Mouse (Mus musculus) bone marrow macrophage, adult 2 months (primary cell): ENCODE results near the gene Atp1a4. TPM values are rescaled to one million over a fixed set of nuclear protein-coding genes. Genes with fewer than 3 reads are reported as not detected.

Experiments used
- H3K27ac ChIP-seq: 2 replicates; pipeline ENCODE4 v1.5.1; 2012; ENCODE audit warnings: low read depth, low read length; ENCODE audit not compliant: insufficient read depth
- H3K4me1 ChIP-seq: 2 replicates; pipeline ENCODE4 v1.6.1; 2012; ENCODE audit warnings: low read length; ENCODE audit not compliant: control insufficient read depth, insufficient read depth
- H3K4me3 ChIP-seq: 2 replicates; pipeline ENCODE4 v1.5.1; 2012; ENCODE audit warnings: mild to moderate bottlenecking, low read length, moderate library complexity; ENCODE audit not compliant: insufficient read depth
- CTCF ChIP-seq: IDR thresholded peaks from 2 replicates; pipeline ENCODE4 v1.5.1; 2012; ENCODE audit warnings: low read depth, mild to moderate bottlenecking, low read length, moderate library complexity
- POLR2A ChIP-seq: IDR thresholded peaks from 2 replicates; pipeline ENCODE4 v1.6.1; 2012; ENCODE audit warnings: mild to moderate bottlenecking, low read depth, low read length, borderline replicate concordance
- polyA plus RNA-seq: library from polyadenylated mRNA; stranded (reverse); fragments of >200 nt; gene quantifications from 2 replicates; pipeline ENCODE4 v1.2.4, GENCODE M21; 2012; ENCODE audit not compliant: missing spikeins, insufficient read depth, insufficient read length

Gene Atp1a4
- polyA plus RNA-seq, 1 experiment: not detected

GRCm38 (mm10) chr1:172204814-172205740 lies 53.1 kb downstream of the Atp1a4 start:
- TF ChIP-seq POLR2A: no peak
- no peak for TF ChIP-seq CTCF
- peaks cover 33% of the 10 kb centered on the region for H3K4me1 ChIP-seq
- peak overlapping the region; percentile 71 for H3K4me3 ChIP-seq
- H3K27ac ChIP-seq: no peak overlapping the region

GRCm38 (mm10) chr1:172204033-172204813 lies 54.0 kb downstream of the Atp1a4 start:
- H3K4me3 ChIP-seq: no peak overlapping the region
- peaks cover 33% of the 10 kb centered on the region for H3K4me1 ChIP-seq
- H3K27ac ChIP-seq: no peak overlapping the region
- TF ChIP-seq CTCF: no peak

GRCm38 (mm10) chr1:172203566-172203965 lies 54.6 kb downstream of the Atp1a4 start:
- peak overlapping the region; percentile 3; the same call in 1 of the 2 replicates for H3K27ac ChIP-seq
- H3K4me1 ChIP-seq: peaks cover 33% of the 10 kb centered on the region
- no peak overlapping the region for H3K4me3 ChIP-seq
- TF ChIP-seq CTCF (no peak), POLR2A (no peak)

GRCm38 (mm10) chr1:172202894-172203522 lies 55.2 kb downstream of the Atp1a4 start:
- no peak overlapping the region for H3K4me3 ChIP-seq
- peaks cover 33% of the 10 kb centered on the region for H3K4me1 ChIP-seq
- TF ChIP-seq POLR2A (no peak), CTCF (no peak)
- peak overlapping the region; percentile 3; the same call in 1 of the 2 replicates for H3K27ac ChIP-seq

- TF ChIP-seq POLR2A (no peak), CTCF (no peak)
- Histone ChIP-seq H3K4me3 (no peak overlapping the region), H3K4me1 (peaks cover 31% of the 10 kb centered on the region), H3K27ac (no peak overlapping the region)
Observed at GRCm38 (mm10) chr1:172201967-172202880, 56.0 kb downstream of the Atp1a4 start.

- Histone ChIP-seq H3K4me1 (peaks cover 28% of the 10 kb centered on the region), H3K4me3 (no peak overlapping the region), H3K27ac (no peak overlapping the region)
- TF ChIP-seq CTCF: no peak
- no peak for TF ChIP-seq POLR2A
Observed at GRCm38 (mm10) chr1:172200871-172201447, 57.3 kb downstream of the Atp1a4 start.

GRCm38 (mm10) chr1:172200161-172200560 lies 58.1 kb downstream of the Atp1a4 start:
- H3K4me1 ChIP-seq: peaks cover 24% of the 10 kb centered on the region
- H3K27ac ChIP-seq: no peak overlapping the region
- no peak overlapping the region for H3K4me3 ChIP-seq
- TF ChIP-seq CTCF (no peak), POLR2A (no peak)

GRCm38 (mm10) chr1:172198996-172199395 lies 59.2 kb downstream of the Atp1a4 start:
- Histone ChIP-seq H3K4me1 (peaks cover 13% of the 10 kb centered on the region), H3K4me3 (no peak overlapping the region), H3K27ac (no peak overlapping the region)
- no peak for TF ChIP-seq CTCF
- no peak for TF ChIP-seq POLR2A
